Mouse (Mus musculus) olfactory bulb, adult 2 months (tissue): ENCODE measurements at regions not wholly inside any gene's neighbourhood (a gene's known extent, or its start where the extent isn't known, plus 50 kb on each side); places are given as distances from the start of the nearest gene placed in this dataset.

ENCODE experiments used
- H3K27ac ChIP-seq: fragments of 200-500 bp; 2 replicates; pipeline ENCODE4 v1.5.1; 2012; ENCODE audit warnings: low read depth, low read length; ENCODE audit not compliant: insufficient read depth
- H3K4me1 ChIP-seq: fragments of 200-500 bp; 2 replicates; pipeline ENCODE4 v1.6.1; 2012; ENCODE audit warnings: low read length; ENCODE audit not compliant: control insufficient read depth, insufficient read depth
- H3K4me3 ChIP-seq: fragments of 200-500 bp; 2 replicates; pipeline ENCODE4 v1.5.1; 2012; ENCODE audit warnings: mild to moderate bottlenecking, low read depth, low read length, moderate library complexity; ENCODE audit not compliant: insufficient read depth
- CTCF ChIP-seq: fragments of 200-500 bp; IDR thresholded peaks from 2 replicates; pipeline ENCODE4 v1.5.1; 2012; ENCODE audit warnings: low read depth, mild to moderate bottlenecking, low read length, moderate library complexity; ENCODE audit not compliant: insufficient read depth
- POLR2A ChIP-seq: fragments of 200-500 bp; IDR thresholded peaks from 2 replicates; pipeline ENCODE4 v1.6.1; 2012; ENCODE audit warnings: mild to moderate bottlenecking, low read depth, low read length, moderate library complexity; ENCODE audit not compliant: insufficient read depth
- WGBS: fragments of 180-500 bp; shearing (Covaris S2); methylation state at CpG from one replicate; pipeline ENCODE4 v1.1.7; 2018; 5-methylcytosine and 5-hydroxymethylcytosine counted together

- TF ChIP-seq CTCF (no peak), POLR2A (no peak)
- 91% methylated on average over 3 of the region's 3 CpGs for WGBS
- Histone ChIP-seq H3K27ac (no peak overlapping the region), H3K4me1 (no peaks in the 10 kb centered on the region), H3K4me3 (no peak overlapping the region)
Measured at GRCm38 (mm10) chr10:37347661-37348060, 208.9 kb upstream of the Marcks start.

- Histone ChIP-seq H3K4me1 (no peaks in the 10 kb centered on the region), H3K4me3 (no peak overlapping the region), H3K27ac (no peak overlapping the region)
- no peak for TF ChIP-seq POLR2A
- TF ChIP-seq CTCF = no peak
Measured at GRCm38 (mm10) chr10:37342675-37343074, 204.0 kb upstream of the Marcks start.

GRCm38 (mm10) chr10:37339658-37340057 lies 200.9 kb upstream of the Marcks start:
- 92% methylated on average over 3 of the region's 3 CpGs for WGBS
- H3K27ac ChIP-seq = no peak overlapping the region
- TF ChIP-seq POLR2A = no peak
- no peak for TF ChIP-seq CTCF

GRCm38 (mm10) chr10:37338073-37338912 lies 199.6 kb upstream of the Marcks start:
- Histone ChIP-seq H3K4me1 (peaks cover 3% of the 10 kb centered on the region), H3K27ac (no peak overlapping the region), H3K4me3 (no peak overlapping the region)
- TF ChIP-seq POLR2A (no peak), CTCF (no peak)
- WGBS = 87% methylated on average over 4 of the region's 4 CpGs

More at GRCm38 (mm10) chr10:37339658-37340057, 200.9 kb upstream of the Marcks start:
- H3K4me1 ChIP-seq = peaks cover 3% of the 10 kb centered on the region
- no peak overlapping the region for H3K4me3 ChIP-seq

- Histone ChIP-seq H3K27ac (no peak overlapping the region), H3K4me3 (no peak overlapping the region), H3K4me1 (peaks cover 3% of the 10 kb centered on the region)
- 35% methylated on average over 3 of the region's 3 CpGs for WGBS
- TF ChIP-seq POLR2A (no peak), CTCF (no peak)
Measured at GRCm38 (mm10) chr10:37337172-37337620, 198.5 kb upstream of the Marcks start.

GRCm38 (mm10) chr10:37335148-37335547 lies 196.4 kb upstream of the Marcks start:
- Histone ChIP-seq H3K4me1 (peaks cover 3% of the 10 kb centered on the region), H3K27ac (no peak overlapping the region), H3K4me3 (no peak overlapping the region)
- no peak for TF ChIP-seq CTCF
- no peak for TF ChIP-seq POLR2A
- WGBS = 92% methylated on average over 3 of the region's 3 CpGs

- H3K4me3 ChIP-seq = no peak overlapping the region
- TF ChIP-seq POLR2A (no peak), CTCF (no peak)
- no peaks in the 10 kb centered on the region for H3K4me1 ChIP-seq
- H3K27ac ChIP-seq = no peak overlapping the region
- 88% methylated on average over 3 of the region's 3 CpGs for WGBS
Measured at GRCm38 (mm10) chr10:37326168-37326534, 187.4 kb upstream of the Marcks start.

GRCm38 (mm10) chr10:37325514-37326167 lies 186.9 kb upstream of the Marcks start:
- H3K4me1 ChIP-seq = no peaks in the 10 kb centered on the region
- no peak overlapping the region for H3K27ac ChIP-seq
- no peak for TF ChIP-seq CTCF
- no peak for TF ChIP-seq POLR2A
- no peak overlapping the region for H3K4me3 ChIP-seq
- WGBS = 85% methylated on average over 6 of the region's 6 CpGs

- TF ChIP-seq CTCF (no peak), POLR2A (no peak)
- Histone ChIP-seq H3K27ac (no peak overlapping the region), H3K4me1 (no peaks in the 10 kb centered on the region), H3K4me3 (no peak overlapping the region)
- WGBS = 87% methylated on average over 1 of the region's 1 CpGs
Measured at GRCm38 (mm10) chr10:37323689-37324088, 185.0 kb upstream of the Marcks start.
